Mouse (Mus musculus) heart, embryonic 16.5 days (tissue): ENCODE data around the gene Ppard. TPM values are rescaled to one million over a fixed set of nuclear protein-coding genes. Genes with fewer than 3 reads are reported as not detected.

ENCODE experiments used
- ATAC-seq: fragments of 200-750 bp; cut with Nextera tagmentation; replicated peaks from 2 replicates; pipeline ENCODE4 v1.8.0; 2017; ENCODE audit warnings: moderate number of reproducible peaks; ENCODE audit not compliant: insufficient read depth, low FRiP score; ENCODE audit errors: extremely low read depth
- H3K27ac ChIP-seq: fragments of 300-500 bp; sonication (generic); 2 replicates; pipeline ENCODE4 v1.5.1; 2014; ENCODE audit warnings: mild to moderate bottlenecking, low read length, control low read depth, moderate library complexity
- H3K27me3 ChIP-seq: fragments of 300-500 bp; sonication (generic); 2 replicates; pipeline ENCODE4 v1.6.1; 2014; ENCODE audit warnings: low read length, mixed read lengths; ENCODE audit not compliant: control insufficient read depth, insufficient read depth
- H3K36me3 ChIP-seq: fragments of 300-500 bp; sonication (generic); 2 replicates; pipeline ENCODE4 v1.6.1; 2014; ENCODE audit not compliant: control insufficient read depth, insufficient read depth
- H3K4me1 ChIP-seq: fragments of 300-500 bp; sonication (generic); 2 replicates; pipeline ENCODE4 v1.6.1; 2014; ENCODE audit warnings: low read length, mixed read lengths; ENCODE audit not compliant: control insufficient read depth, insufficient read depth
- H3K4me2 ChIP-seq: fragments of 300-500 bp; sonication (generic); 2 replicates; pipeline ENCODE4 v1.6.1; 2014; ENCODE audit warnings: low read depth, mild to moderate bottlenecking, control low read depth, low read length
- H3K4me3 ChIP-seq: fragments of 300-500 bp; sonication (generic); 2 replicates; pipeline ENCODE4 v1.5.1; 2014; ENCODE audit warnings: mild to moderate bottlenecking, control low read depth, low read length
- H3K9ac ChIP-seq: fragments of 300-500 bp; sonication (generic); 2 replicates; pipeline ENCODE4 v1.6.1; 2014; ENCODE audit warnings: low read length, control low read depth
- H3K9me3 ChIP-seq: fragments of 300-500 bp; sonication (generic); replicated peaks from 2 replicates; pipeline ENCODE4 v1.6.1; 2016; ENCODE audit warnings: low read length; ENCODE audit not compliant: control insufficient read depth
- WGBS: fragments of 180-500 bp; shearing (Covaris S2); extraction: QIAGEN DNeasy Blood & Tissue Kit; methylation state at CpG from one replicate; pipeline ENCODE4 v1.1.7; 2014; 5-methylcytosine and 5-hydroxymethylcytosine counted together
- polyA plus RNA-seq: library from polyadenylated mRNA; unstranded; fragments of >200 nt; fragmentation: Nextera tagmentation; extraction: Ambion mirVana; gene quantifications from 2 replicates; pipeline ENCODE4 v1.2.1, GENCODE M21; 2015

Gene Ppard
- polyA plus RNA-seq, 1 experiment from 2014 or later = 1.2 TPM

DNA sequence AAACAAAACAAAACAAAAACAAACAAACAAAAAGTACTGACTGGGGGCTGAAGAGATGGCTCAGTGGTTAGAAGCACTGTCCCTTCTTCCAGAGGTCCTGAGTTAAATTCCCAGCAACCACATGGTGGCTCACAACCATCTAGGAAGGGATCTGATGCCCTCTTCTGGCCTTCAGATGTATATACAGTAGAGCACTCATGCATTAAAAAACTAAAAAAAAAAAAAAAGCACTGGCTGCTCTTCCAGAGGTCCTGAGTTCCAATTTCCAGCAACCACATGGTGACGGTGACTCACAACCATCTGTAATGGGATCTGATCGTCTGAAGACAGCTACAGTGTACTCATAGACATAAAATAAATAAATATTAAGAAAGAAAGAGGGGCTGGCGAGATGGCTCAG lies 78.3 kb downstream of the Ppard start:
- Histone ChIP-seq H3K4me2 (no peak overlapping the region), H3K27ac (no peak overlapping the region), H3K4me1 (peaks cover 12% of the 10 kb centered on the region), H3K36me3 (peaks cover under 1% of the 10 kb centered on the region; the same call in 1 of the 2 replicates), H3K9ac (no peak overlapping the region), H3K27me3 (no peaks in the 10 kb centered on the region), H3K4me3 (no peak overlapping the region), H3K9me3 (no peaks in the 10 kb centered on the region)
- 66% methylated on average over 3 of the region's 3 CpGs for WGBS
- ATAC-seq = no peak

DNA sequence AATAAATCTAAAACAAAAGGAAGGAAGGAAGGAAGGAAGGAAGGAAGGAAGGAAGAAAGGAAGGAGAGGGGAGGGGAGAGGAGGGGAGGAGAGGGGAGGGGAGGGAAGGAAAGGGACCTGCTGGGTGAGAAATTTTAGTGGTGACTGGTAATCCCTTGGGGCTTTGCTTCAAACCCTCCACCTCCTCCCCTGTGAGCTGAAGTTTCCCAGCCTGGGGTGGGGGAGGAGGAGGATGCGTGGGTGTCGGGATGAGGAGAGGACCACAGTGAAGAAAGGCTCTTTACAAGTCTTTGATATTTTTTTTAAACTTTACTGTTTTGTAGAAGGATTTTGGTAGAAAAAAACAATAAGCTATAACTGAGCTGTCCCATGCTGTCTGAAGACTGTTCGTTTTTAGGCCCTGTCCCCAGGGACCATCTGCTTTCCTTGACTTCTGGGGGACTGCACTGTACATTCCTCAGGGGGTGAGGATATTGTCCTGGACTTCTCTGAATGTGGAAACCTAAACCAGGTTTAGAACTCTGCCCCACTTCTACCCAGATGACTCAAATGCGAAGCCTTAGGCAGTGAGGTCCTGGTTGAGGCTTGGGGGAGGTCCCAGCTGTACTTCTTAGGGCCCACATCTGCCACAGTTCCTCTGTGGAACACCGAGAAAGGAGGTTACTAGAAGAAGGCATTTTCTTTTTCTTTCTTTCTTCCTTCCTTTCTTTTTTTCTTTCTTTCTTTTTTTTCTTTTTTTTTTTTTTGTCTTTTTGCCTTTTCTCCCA lies 79.0 kb downstream of the Ppard start:
- Histone ChIP-seq H3K36me3 (peaks cover 4% of the 10 kb centered on the region; the same call in 1 of the 2 replicates), H3K4me1 (peaks cover 12% of the 10 kb centered on the region), H3K27ac (no peak overlapping the region), H3K9ac (no peak overlapping the region), H3K4me2 (no peak overlapping the region), H3K4me3 (no peak overlapping the region), H3K27me3 (no peaks in the 10 kb centered on the region), H3K9me3 (no peaks in the 10 kb centered on the region)
- WGBS = 69% methylated on average over 5 of the region's 5 CpGs
- no peak for ATAC-seq

DNA sequence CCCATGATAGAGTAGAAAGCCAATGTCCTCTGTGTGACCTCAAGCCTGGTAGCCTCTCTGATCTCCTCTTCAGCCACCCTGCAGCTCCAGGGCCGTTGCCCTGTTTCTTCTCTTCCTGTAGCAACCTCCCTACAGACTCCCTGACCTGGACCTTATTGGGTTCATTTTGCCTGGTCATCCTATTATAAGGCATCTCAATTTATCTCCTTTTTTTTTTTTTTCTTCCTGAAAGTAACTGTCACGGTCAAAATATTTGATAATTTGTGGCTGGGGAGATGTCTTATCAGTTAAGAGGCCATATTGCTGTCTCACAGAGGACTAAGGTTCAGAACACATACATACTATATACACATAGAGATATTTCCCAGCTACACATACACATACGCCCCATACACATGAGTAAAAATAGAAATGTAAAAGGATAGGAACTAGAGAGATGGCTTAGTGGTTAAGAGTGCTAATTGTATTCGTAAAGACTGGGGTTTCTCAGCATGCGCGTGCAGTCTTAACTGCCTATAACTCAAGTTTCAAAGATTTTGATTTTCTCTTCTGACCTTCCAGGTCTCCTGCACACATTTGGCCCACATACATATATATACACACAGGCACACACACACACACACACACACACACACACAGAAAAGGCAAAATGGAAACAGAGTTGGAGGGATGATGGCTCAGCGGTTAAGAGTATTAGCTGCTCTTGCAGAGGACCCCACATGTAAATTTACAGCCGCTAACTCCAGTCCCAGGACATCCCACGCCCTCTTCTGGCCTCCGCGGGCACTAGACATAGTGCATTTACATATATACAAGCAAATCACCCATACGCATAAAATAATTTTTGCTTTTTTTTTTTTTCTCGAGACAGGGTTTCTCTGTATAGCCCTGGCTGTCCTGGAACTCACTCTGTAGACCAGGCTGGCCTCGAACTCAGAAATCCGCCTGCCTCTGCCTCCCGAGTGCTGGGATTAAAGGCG lies 80.0 kb downstream of the Ppard start:
- H3K27me3 ChIP-seq = no peaks in the 10 kb centered on the region
- H3K4me2 ChIP-seq = peak overlapping the region; percentile 58
- peak overlapping the region; percentile 93 for H3K4me3 ChIP-seq
- peak overlapping the region; percentile 43 for H3K9ac ChIP-seq
- H3K9me3 ChIP-seq = no peaks in the 10 kb centered on the region
- ATAC-seq = no peak
- peaks cover 12% of the 10 kb centered on the region for H3K4me1 ChIP-seq
- WGBS = 26% methylated on average over 16 of the region's 17 CpGs
- H3K36me3 ChIP-seq = peaks cover 14% of the 10 kb centered on the region
- H3K27ac ChIP-seq = peak overlapping the region; percentile 71

DNA sequence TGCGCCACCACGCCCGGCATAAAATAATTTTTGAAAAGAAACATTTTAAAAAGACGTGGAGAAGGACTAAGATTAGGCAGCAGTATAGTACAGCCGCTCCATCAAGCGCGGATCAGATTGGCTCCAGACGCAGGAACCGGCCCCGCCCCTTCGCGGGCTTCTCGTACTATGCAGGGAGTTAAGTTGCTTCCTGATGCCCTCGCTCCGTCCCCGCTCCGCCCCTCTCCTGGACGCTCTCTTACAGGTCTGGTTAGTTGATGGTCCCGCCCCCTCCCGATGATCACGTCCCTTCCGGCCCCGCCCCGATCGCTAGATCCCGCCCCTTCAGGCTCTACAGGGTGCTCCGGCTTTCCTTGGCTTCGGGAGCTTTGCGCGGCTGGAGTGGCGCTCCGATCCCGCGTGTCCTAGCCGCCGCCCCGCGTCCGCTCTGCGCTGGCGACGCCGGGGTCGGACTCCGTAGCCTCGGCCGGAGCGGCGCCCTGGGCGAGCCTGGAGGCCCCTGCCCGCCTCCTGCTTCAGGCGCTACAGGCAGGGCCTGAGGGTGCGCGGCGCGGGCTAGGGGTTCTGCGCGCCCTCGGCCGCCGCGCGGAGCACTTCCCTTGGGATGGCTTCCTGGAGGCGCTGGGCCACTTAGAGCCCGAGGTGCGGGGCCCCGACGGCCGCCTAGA lies 80.8 kb downstream of the Ppard start, which contains the start of gene Fance:
TSS of gene Fance (plus strand) at position 308 of the 668 bp plus-strand sequence.
- Histone ChIP-seq H3K9ac (peak within 1 kb of the TSS; percentile 95), H3K36me3 (peaks cover 19% of the 10 kb centered on the region), H3K27me3 (no peaks in the 10 kb centered on the region), H3K4me3 (peak within 1 kb of the TSS; percentile 93), H3K4me2 (peak within 1 kb of the TSS; percentile 92), H3K9me3 (no peaks in the 10 kb centered on the region), H3K27ac (peak within 1 kb of the TSS; percentile 94), H3K4me1 (peaks cover 10% of the 10 kb centered on the region)
- ATAC-seq = peak; percentile 98
- under 1% methylated on average over 69 of the region's 69 CpGs for WGBS

DNA sequence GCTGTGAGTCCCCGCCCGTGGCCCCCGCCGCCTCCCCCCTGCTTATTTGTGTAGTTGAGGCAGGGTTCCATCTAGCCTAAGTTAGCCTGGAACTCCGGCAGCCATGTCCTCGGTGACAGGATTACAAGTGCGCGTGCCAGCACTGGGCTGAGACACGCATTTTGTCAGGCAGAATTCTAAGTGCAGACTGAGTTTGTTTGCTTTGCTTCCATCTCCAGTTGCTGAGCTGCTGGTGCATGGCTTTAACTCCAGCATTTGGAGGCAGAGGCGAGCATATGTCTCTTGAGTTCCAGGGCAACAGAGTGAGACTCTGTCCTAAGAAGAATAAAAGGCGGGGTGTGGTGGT lies 81.4 kb downstream of the Ppard start:
- Histone ChIP-seq H3K27ac (peak overlapping the region; percentile 94), H3K9me3 (no peaks in the 10 kb centered on the region), H3K36me3 (peaks cover 22% of the 10 kb centered on the region), H3K4me1 (peaks cover 6% of the 10 kb centered on the region), H3K4me2 (peak overlapping the region; percentile 92), H3K27me3 (no peaks in the 10 kb centered on the region), H3K4me3 (peak overlapping the region; percentile 93), H3K9ac (peak overlapping the region; percentile 95)
- WGBS = 2% methylated on average over 11 of the region's 11 CpGs
- ATAC-seq = peak; percentile 28

DNA sequence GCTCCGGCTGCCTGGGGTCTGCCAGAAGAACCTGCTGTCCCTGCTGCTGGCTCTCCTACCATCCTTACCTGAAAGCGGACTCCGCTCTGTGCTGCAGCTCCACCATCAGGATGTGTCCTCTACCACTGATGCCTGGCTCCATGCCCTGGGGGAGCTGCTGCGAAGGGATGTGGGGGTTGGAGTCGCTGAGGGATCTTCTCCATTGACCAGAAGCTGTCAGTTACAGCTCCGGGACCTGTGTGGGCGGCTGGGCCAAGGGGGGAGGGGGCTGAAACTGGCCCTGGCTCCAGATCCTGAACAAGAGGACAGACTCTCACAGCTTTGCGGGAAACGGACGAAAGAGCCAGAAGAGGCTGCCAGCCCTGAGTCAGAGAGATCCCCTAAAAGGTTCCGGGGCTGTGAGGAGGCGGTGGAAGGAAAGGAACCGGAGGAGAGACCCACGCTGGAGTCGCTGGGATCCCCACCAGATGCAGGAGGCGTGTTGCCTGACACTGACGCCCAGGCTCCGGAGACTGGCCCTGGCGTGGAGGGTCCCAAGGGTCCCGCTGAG lies 83.2 kb downstream of the Ppard start:
- Histone ChIP-seq H3K36me3 (peaks cover 25% of the 10 kb centered on the region), H3K4me2 (no peak overlapping the region), H3K4me1 (peaks cover 6% of the 10 kb centered on the region), H3K4me3 (no peak overlapping the region), H3K9me3 (no peaks in the 10 kb centered on the region), H3K27me3 (no peaks in the 10 kb centered on the region), H3K9ac (no peak overlapping the region), H3K27ac (no peak overlapping the region)
- WGBS = 80% methylated on average over 20 of the region's 20 CpGs
- ATAC-seq = no peak

DNA sequence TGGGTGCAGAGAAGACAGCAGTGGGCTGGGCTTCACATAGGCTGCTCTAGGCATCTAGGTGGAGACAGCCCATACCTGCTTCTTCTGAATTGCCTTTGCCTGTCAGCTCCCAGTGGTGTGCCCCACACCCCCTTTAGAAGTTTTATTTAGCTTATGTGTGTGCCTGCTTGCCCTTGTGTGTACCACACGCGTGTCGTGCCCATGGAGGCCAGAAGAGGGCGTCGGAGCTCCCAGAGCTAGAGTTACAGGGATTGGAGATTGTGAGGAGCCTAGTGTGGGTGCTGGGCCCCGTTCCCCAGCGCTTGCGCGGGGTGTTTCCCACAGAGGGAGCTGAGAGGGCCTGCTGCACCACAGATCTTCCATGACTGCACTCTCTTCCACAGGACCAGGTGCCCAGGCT lies 84.0 kb downstream of the Ppard start:
- ATAC-seq = no peak
- Histone ChIP-seq H3K9ac (no peak overlapping the region), H3K27me3 (no peaks in the 10 kb centered on the region), H3K36me3 (peaks cover 28% of the 10 kb centered on the region), H3K27ac (no peak overlapping the region), H3K4me3 (no peak overlapping the region), H3K9me3 (no peaks in the 10 kb centered on the region), H3K4me2 (no peak overlapping the region), H3K4me1 (peaks cover 6% of the 10 kb centered on the region)
- WGBS = 93% methylated on average over 9 of the region's 9 CpGs

DNA sequence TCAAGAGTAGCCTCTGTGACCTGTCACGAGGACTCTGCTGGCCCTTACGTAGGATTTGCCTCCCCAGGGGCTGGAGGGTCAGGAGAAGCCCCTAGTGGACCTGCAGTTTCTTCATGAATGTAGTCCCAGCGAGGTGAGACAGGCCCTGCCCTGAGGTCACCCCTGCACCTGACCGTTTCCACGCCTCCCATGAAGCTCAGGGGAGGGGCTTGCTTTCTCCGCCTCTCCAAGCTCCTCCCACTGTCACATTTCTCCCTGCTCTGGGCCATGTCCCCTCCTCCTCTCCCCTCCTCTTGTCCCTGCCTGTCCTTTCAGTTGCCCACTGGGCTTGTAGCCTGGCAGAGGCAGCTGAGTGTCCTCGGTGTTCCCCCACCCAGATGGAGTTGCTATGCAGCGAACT lies 84.6 kb downstream of the Ppard start:
- H3K4me3 ChIP-seq = no peak overlapping the region
- H3K27me3 ChIP-seq = no peaks in the 10 kb centered on the region
- no peak overlapping the region for H3K9ac ChIP-seq
- H3K4me1 ChIP-seq = peaks cover 6% of the 10 kb centered on the region
- no peak overlapping the region for H3K4me2 ChIP-seq
- no peak for ATAC-seq
- WGBS = 79% methylated on average over 8 of the region's 8 CpGs
- H3K36me3 ChIP-seq = peaks cover 30% of the 10 kb centered on the region
- H3K9me3 ChIP-seq = no peaks in the 10 kb centered on the region
- H3K27ac ChIP-seq = no peak overlapping the region
